Mouse (Mus musculus) lung, embryonic 16.5 days (tissue): ENCODE measurements around the gene Ppp1cb. TPM values are rescaled to one million over a fixed set of nuclear protein-coding genes. Genes with fewer than 3 reads are reported as not detected.

Experiments
- ATAC-seq: fragments of 200-750 bp; cut with Nextera tagmentation; 2 replicates; pipeline ENCODE4 v1.8.0; 2017; ENCODE audit warnings: low read depth, mild to moderate bottlenecking, moderate library complexity
- H3K27ac ChIP-seq: fragments of 300-500 bp; sonication (generic); 2 replicates; pipeline ENCODE4 v1.5.1; 2014; ENCODE audit warnings: mild to moderate bottlenecking, control low read depth, low read length
- H3K27me3 ChIP-seq: fragments of 300-500 bp; sonication (generic); 2 replicates; pipeline ENCODE4 v1.6.1; 2014; ENCODE audit warnings: low read depth, low read length, mixed read lengths; ENCODE audit not compliant: control insufficient read depth, insufficient read depth
- H3K36me3 ChIP-seq: fragments of 300-500 bp; sonication (generic); 2 replicates; pipeline ENCODE4 v1.6.1; 2014; ENCODE audit warnings: low read length; ENCODE audit not compliant: control insufficient read depth, insufficient read depth
- H3K4me1 ChIP-seq: fragments of 300-500 bp; sonication (generic); replicated peaks from 2 replicates; pipeline ENCODE4 v1.6.1; 2014; ENCODE audit warnings: low read length, mixed read lengths; ENCODE audit not compliant: control insufficient read depth, insufficient read depth
- H3K4me2 ChIP-seq: fragments of 300-500 bp; sonication (generic); 2 replicates; pipeline ENCODE4 v1.6.1; 2014; ENCODE audit warnings: low read depth, low read length, control low read depth
- H3K4me3 ChIP-seq: fragments of 300-500 bp; sonication (generic); 2 replicates; pipeline ENCODE4 v1.5.1; 2014; ENCODE audit warnings: mild to moderate bottlenecking, low read length, control low read depth
- H3K9ac ChIP-seq: fragments of 300-500 bp; sonication (generic); 2 replicates; pipeline ENCODE4 v1.6.1; 2014; ENCODE audit warnings: low read length, control low read depth
- H3K9me3 ChIP-seq: fragments of 300-500 bp; sonication (generic); 2 replicates; pipeline ENCODE4 v1.6.1; 2016; ENCODE audit warnings: low read length; ENCODE audit not compliant: control insufficient read depth
- WGBS: fragments of 180-500 bp; shearing (Covaris S2); extraction: QIAGEN DNeasy Blood & Tissue Kit; methylation state at CpG from one replicate; pipeline ENCODE4 v1.1.7; 2014; 5-methylcytosine and 5-hydroxymethylcytosine counted together
- polyA plus RNA-seq: library from polyadenylated mRNA; unstranded; fragments of >200 nt; fragmentation: Nextera tagmentation; extraction: Ambion mirVana; gene quantifications from 2 replicates; pipeline ENCODE4 v1.2.1, GENCODE M21; 2015

Gene Ppp1cb
- polyA plus RNA-seq, 1 experiment from 2014 or later: 200 TPM

DNA sequence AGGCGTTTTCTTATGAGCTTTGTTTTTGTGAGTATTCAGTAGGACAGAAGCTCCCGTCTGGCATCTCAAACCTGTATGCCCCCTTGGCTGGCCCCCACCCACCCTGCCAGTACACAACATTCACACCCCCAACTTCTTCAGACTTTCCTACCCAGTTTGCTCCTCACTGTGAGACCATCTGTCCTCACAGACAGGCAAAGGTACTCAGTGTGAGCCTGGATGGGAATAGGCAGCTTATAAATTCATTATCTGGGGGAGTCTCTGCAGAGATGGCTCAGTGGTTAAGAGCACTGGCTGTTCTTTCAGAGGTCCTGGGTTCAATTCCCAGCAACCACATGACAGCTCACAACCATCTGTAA lies 20.1 kb upstream of the Ppp1cb start:
- no peak for ATAC-seq
- Histone ChIP-seq H3K27ac (no peak overlapping the region), H3K9me3 (no peaks in the 10 kb centered on the region), H3K36me3 (no peaks in the 10 kb centered on the region), H3K27me3 (no peaks in the 10 kb centered on the region), H3K9ac (no peak overlapping the region), H3K4me3 (no peak overlapping the region), H3K4me2 (no peak overlapping the region), H3K4me1 (peaks cover 5% of the 10 kb centered on the region; the same call in 1 of the 2 replicates)
- WGBS: 60% methylated on average over 2 of the region's 2 CpGs

DNA sequence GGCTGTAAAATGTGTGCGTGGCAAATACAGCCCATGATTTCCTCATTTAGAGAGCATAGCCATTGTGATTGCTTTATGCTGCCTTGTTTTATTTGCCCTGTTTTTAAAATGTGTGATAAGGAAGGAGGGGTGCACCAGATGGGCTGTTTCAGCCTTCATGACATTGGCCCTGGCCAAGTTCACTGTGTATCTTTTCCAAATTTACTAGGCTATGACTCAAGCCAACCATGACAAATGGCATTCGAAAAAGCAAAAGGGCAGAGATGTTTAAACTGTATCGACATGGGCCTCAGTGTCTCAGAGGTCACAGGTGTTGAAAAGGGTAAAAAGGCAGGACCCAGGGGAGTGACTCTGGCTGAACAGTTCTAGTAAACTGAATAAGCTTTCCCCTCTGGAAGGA lies 17.3 kb upstream of the Ppp1cb start:
- Histone ChIP-seq H3K27me3 (no peaks in the 10 kb centered on the region), H3K4me3 (no peak overlapping the region), H3K9ac (no peak overlapping the region), H3K4me1 (peaks cover 5% of the 10 kb centered on the region; the same call in 1 of the 2 replicates), H3K27ac (no peak overlapping the region), H3K9me3 (no peaks in the 10 kb centered on the region), H3K36me3 (no peaks in the 10 kb centered on the region), H3K4me2 (no peak overlapping the region)
- WGBS: 56% methylated on average over 3 of the region's 3 CpGs
- no peak for ATAC-seq

DNA sequence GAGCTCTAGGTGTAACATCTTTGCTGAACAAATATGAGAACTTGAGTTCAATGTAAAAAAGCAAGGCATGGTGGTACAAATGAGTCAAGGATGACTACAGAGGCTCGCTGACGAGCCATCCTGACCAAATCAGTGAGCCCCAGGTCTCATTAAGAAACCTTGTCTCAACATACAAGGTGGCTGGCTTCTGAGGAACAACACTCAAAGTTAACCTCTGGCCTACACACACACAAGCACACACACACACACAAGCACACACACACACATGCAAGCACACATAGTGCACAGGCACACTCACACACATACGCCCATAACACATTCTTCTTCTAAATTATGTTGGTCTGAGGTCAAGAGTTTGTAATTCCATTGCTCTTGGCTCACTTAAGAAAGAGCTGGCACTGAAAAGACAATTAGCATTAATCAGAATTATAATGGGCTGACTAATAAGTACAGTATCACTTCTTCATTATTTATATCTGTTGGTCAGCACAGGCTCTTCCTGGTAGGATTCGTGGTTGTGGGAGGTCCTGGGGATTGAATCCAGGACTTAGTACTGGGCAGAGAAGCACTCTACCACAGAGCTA lies 16.6 kb upstream of the Ppp1cb start:
- no peaks in the 10 kb centered on the region for H3K27me3 ChIP-seq
- H3K9ac ChIP-seq: no peak overlapping the region
- no peaks in the 10 kb centered on the region for H3K36me3 ChIP-seq
- ATAC-seq: no peak
- H3K9me3 ChIP-seq: no peaks in the 10 kb centered on the region
- H3K4me1 ChIP-seq: peaks cover 5% of the 10 kb centered on the region; the same call in 1 of the 2 replicates
- H3K27ac ChIP-seq: no peak overlapping the region
- no peak overlapping the region for H3K4me2 ChIP-seq
- WGBS: 64% methylated on average over 4 of the region's 4 CpGs
- H3K4me3 ChIP-seq: no peak overlapping the region

DNA sequence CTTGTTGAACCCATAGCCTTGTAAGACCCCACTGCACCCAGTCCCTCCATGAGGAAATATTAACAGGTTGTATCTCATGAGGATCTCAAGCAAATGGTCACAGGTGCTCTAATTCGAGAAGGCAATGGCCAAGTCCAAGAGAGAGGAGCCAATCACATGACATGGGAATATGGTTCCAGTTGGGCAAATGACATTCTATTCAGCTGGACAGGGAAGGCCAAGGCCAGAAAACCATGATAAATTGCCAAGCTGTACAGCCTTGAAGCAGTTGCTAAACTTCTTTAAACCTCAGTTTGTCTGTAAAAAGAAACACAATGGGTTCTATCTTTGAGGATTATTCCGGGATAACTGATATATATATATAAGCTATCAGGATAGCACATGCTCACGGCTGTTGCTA lies 14.7 kb upstream of the Ppp1cb start:
- H3K27ac ChIP-seq: no peak overlapping the region
- no peaks in the 10 kb centered on the region for H3K27me3 ChIP-seq
- no peak overlapping the region for H3K4me3 ChIP-seq
- H3K9me3 ChIP-seq: no peaks in the 10 kb centered on the region
- no peak for ATAC-seq
- H3K36me3 ChIP-seq: no peaks in the 10 kb centered on the region
- WGBS: 80% methylated on average over 3 of the region's 3 CpGs
- H3K4me1 ChIP-seq: peaks cover 5% of the 10 kb centered on the region; the same call in 1 of the 2 replicates
- no peak overlapping the region for H3K4me2 ChIP-seq
- H3K9ac ChIP-seq: no peak overlapping the region

DNA sequence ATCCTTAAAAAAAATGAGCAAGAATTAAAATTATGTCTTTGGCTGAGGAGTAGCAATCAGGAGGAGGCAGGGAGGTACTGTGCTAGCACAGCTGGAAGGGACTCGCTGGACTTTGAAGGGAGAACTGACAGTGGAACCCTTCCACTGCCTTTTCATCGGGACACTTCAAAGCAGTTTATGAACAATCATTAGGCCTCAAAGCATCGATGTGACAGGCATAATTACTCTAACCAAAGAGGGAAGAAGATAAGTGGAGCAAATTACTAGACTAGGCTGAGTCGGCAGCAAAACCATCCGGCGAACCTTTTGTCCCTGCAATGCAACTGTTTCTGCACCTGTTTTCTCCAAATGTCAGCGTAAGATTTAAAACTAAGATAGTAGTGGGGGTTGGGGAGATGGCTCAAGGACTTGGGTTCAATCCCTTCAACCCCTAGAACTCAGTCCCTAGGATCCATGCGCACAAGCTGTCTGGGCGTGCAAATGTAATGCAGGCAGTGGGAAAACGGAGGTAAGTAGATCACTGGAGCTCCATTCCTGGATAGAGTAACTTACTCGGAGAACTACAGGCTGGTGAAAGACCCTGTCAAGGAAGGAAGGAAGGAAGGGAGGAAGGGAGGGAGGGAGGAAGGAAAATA lies 13.2 kb upstream of the Ppp1cb start:
- H3K4me1 ChIP-seq: no peaks in the 10 kb centered on the region
- no peaks in the 10 kb centered on the region for H3K36me3 ChIP-seq
- H3K9me3 ChIP-seq: no peaks in the 10 kb centered on the region
- ATAC-seq: no peak
- H3K9ac ChIP-seq: no peak overlapping the region
- 57% methylated on average over 11 of the region's 11 CpGs for WGBS
- no peak overlapping the region for H3K4me2 ChIP-seq
- no peak overlapping the region for H3K4me3 ChIP-seq
- no peak overlapping the region for H3K27ac ChIP-seq
- no peaks in the 10 kb centered on the region for H3K27me3 ChIP-seq

DNA sequence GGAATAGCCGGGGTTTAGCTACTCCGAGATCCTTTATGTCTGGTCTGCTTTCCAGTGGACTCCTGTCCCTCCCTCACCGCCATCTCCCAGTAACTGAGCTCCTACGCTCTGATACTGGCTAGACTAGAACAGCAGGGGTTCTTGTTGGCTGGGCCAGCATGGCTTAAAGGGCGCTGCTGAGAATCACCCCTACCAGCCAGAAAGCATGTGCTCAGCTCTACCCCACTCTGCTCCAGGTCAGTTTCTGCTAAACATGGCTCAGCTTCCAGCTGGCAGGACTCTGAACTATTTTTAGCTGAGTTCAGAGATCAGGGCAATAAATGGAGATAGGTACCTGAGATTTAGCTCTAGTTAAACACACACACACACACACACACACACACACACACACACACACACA lies 12.2 kb upstream of the Ppp1cb start:
- H3K27me3 ChIP-seq: no peaks in the 10 kb centered on the region
- no peaks in the 10 kb centered on the region for H3K9me3 ChIP-seq
- no peak overlapping the region for H3K4me2 ChIP-seq
- no peaks in the 10 kb centered on the region for H3K4me1 ChIP-seq
- ATAC-seq: no peak
- no peaks in the 10 kb centered on the region for H3K36me3 ChIP-seq
- H3K4me3 ChIP-seq: no peak overlapping the region
- no peak overlapping the region for H3K27ac ChIP-seq
- 53% methylated on average over 5 of the region's 5 CpGs for WGBS
- H3K9ac ChIP-seq: no peak overlapping the region

DNA sequence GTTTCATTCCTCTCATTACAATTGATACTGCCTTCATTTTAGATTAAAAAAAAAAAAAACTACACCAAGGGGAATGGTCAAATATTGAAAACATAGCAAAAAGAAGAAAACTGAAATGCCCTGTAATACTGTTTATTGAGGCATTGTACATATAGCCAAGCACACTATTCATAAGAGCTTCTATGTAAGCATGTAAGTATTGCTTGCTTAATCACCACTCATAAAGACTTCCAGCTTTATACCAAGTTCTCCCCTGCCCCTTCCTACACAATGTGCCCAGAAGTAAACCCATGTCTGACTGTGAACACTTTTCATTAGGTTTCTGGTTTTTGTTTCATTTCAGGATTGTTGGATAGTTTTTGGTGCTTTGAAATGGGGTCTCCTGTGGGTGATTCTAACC lies 11.8 kb upstream of the Ppp1cb start:
- no peak overlapping the region for H3K4me2 ChIP-seq
- H3K36me3 ChIP-seq: no peaks in the 10 kb centered on the region
- H3K4me3 ChIP-seq: no peak overlapping the region
- no peak for ATAC-seq
- no peak overlapping the region for H3K9ac ChIP-seq
- H3K27ac ChIP-seq: no peak overlapping the region
- H3K9me3 ChIP-seq: no peaks in the 10 kb centered on the region
- no peaks in the 10 kb centered on the region for H3K27me3 ChIP-seq
- no peaks in the 10 kb centered on the region for H3K4me1 ChIP-seq

DNA sequence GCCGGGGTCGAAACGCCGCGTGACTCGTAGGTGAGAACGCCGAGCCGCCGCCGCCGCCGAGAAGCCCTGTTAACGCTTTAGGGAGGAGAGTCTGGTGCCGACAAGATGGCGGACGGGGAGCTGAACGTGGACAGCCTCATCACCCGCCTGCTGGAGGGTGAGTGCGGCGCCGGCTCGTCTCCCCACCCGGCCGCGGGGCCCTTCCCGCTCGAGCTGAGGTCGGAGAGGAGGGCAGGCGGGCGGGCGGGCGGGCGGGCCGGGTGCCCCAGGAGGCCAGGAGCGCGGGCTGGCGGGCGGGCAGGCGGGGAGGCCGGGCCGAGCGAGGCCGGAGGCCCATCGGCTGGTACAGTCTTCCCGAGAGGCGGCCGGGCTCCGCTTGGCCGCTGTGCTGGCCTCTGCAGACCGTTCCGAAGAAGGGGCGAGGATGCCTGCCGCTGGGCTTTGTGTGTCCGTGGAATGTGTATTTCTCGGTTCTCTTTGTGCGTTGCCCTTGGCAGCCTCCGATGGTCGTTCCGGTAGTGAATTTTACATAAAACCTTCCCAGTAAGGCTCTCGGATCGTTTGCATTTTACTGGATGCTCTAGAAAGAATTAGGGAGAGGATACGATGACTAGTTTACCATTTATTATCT lies 723 bp downstream of the Ppp1cb start:
- Histone ChIP-seq H3K27me3 (no peaks in the 10 kb centered on the region), H3K9ac (peak overlapping the region; percentile 99), H3K4me2 (peak overlapping the region; percentile 62), H3K9me3 (no peaks in the 10 kb centered on the region), H3K4me1 (peaks cover 14% of the 10 kb centered on the region), H3K36me3 (no peaks in the 10 kb centered on the region), H3K4me3 (peak overlapping the region; percentile 99), H3K27ac (peak overlapping the region; percentile 99)
- peak; percentile 72 for ATAC-seq
- 0% methylated on average over 37 of the region's 63 CpGs for WGBS

DNA sequence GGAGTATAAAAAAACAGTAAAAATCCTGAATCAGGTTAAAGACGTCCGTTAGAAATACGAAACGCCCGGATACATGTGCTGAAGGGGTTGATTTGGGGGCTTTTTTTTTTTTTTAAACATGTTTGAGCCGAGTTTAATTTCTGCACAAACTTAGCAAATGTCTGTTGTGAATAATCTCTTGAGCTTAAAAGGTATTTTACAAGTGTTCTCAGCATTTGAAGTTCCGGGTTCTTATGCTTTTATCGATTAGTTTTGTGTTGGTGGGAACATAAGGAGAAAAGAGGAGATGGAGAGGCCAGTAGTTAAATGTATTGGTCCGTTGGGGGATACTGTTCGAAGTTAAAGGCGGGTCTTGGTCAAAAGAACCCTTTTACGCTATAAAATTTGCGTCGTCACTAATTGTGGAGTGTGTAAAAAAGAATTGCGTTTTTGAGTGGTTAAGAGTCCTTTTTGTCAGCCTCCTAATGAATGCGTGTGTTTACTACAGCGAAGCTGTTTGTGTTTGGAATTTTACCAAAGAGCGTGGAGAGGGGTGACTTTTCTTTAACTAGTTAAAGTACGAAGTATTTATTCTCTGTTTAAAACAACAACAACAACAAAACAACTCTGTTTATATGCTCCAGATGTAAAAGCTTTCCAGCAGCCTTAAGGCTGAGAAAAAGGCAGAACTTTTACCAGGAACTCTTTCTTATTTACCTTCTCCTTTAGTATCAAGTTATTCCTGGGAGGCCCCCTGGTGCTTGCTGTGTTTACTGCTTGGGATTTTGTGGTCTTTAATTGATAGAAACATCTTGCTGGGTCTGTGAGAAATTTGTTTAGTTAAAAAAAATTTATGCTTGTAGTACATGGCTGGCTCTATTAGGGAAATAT lies 1.5 kb downstream of the Ppp1cb start:
- WGBS: under 1% methylated on average over 19 of the region's 19 CpGs
- Histone ChIP-seq H3K36me3 (no peaks in the 10 kb centered on the region), H3K27ac (peak overlapping the region; percentile 99), H3K27me3 (no peaks in the 10 kb centered on the region), H3K4me1 (peaks cover 17% of the 10 kb centered on the region), H3K4me2 (peak overlapping the region; percentile 62), H3K9ac (peak overlapping the region; percentile 99), H3K4me3 (peak overlapping the region; percentile 99), H3K9me3 (no peaks in the 10 kb centered on the region)
- no peak for ATAC-seq
